Mouse (Mus musculus) layer of hippocampus, postnatal 14 days (tissue): ENCODE measurements at regions not wholly inside any gene's neighbourhood (a gene's known extent, or its start where the extent isn't known, plus 50 kb on each side); places are given as distances from the start of the nearest gene placed in this dataset.

Experiments
- DNase-seq, 2 experiments: peaks; one replicate each; pipeline ENCODE4 v3.0.0; 2021 to 2022; ENCODE audit warnings: low spot score in 2 of 2, mixed read lengths in 1 of 2

DNA sequence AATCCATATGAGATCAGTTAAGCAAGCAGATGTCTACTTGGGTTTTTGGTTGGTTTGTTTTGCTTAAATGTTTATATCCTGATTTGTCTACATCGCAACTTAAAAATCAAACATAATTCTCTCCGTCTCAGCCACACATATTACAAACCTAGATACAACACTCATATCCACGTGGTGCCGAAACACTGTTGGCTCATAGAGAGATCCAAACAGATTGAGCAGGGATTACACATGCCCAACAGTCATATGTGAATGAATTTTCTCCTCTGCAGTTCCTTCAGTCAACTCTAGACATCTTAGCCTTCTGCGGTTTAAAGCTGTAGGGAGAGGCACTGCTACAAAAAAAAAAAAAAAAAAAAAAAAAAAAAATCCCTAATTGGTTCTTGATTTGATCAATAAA is 64.4 kb upstream of the Clint1 start:
- no peak for DNase-seq

DNA sequence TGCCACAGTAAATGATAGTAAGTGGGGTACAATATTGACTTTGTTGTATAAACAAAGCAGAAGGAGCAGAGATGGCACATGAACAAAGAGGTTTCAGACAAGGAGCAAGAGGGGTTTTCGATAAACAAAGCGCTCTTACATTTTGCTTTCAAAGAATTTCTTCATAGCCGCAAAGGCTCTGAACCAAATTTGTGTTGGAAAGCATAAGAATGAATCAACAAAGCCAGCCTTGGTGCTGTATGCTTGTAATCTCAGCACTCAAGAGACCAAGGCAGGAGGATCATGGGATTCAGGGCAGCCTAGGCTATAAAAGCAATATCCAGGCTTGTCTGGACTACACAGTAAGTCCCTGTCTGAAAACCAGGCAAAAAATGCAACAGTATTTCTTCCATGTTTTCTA is 62.0 kb upstream of the Clint1 start:
- peak in 1 of 2 experiments; percentile 30 for DNase-seq

DNA sequence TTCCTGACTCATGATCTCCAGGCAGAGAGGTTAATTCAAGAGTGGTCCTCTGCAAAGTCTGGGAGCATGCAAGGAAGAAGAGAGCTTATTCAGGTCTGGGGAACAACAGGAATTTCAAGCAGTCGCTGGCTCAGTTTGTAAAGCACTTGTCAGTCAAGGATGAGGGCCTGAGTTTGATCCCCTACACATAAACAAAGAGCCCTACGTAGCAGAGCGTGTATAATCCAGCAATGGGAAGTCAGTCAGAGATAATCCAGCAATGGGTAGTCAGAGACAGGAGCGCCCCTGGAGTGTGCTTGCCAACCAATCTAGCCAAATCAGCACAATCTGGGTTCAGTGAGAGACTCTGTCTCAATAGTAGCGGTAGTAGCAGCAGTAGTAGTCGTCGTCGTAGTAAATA is 61.3 kb upstream of the Clint1 start:
- DNase-seq: no peak

DNA sequence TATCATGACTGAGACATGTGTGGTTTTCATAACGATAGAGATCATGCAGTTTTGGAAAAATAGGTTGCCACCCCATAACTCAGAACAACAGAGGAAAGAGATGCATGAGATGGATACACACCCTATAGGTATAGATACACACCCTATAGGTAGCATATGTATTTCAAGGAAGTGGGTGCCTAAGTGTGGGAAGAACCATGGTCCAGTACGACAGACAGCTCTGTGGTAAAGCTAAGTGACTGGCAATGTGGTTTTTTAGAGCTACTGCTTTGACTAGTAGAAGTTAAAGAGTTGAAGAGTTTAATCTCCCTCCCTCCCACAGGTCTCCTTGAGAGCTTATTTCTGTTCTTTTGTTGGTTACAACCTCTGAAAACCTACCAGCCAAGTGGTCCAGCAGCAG is 60.2 kb upstream of the Clint1 start:
- DNase-seq: no peak

DNA sequence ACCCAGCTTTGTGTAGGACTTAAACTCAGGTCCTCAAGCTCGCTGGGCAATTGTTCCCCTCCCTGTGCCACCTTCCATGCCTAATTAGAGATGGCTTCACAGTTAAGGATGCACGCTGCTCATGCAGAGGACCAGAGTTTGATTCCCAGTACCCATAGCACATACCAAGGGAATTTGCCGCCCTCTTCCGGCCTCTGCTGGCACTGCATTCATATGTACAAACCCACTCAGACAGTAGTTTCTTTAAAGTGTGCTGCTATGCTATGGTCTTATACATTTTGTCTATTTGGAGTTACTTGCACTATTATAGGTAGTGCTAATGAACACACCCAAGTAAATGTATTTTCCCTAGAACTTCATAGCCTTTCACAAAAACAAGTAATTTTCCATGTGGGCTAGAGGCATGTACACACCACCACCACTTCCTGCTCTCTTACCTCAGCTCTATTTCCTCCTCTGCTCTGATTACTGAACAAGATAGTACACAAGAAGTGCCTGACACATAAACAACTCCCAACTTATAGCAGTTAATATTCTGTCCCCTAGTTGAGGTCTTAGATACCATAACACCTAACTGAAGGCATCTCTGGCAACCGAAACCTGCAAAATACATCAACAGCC is 57.4 kb upstream of the Clint1 start:
- DNase-seq: no peak

DNA sequence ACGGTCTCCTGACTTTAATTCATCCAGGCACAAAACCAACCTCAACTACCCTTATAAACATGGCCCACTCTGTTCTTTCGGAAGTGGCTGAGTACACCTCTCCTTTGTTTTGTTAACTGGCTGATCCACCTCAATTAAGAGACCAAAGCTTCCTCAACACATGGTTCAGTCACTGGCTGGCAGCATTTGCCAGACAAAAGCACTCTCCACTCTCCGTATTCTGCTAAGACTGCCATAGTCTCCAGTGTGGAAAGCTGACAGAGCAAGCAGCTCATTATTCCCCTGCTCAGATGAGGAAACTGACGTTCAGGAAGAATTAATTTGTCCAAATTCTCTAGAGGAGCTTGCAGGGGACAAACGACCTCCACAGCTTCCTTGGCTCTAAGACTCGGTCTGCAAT is 56.5 kb upstream of the Clint1 start:
- no peak for DNase-seq

DNA sequence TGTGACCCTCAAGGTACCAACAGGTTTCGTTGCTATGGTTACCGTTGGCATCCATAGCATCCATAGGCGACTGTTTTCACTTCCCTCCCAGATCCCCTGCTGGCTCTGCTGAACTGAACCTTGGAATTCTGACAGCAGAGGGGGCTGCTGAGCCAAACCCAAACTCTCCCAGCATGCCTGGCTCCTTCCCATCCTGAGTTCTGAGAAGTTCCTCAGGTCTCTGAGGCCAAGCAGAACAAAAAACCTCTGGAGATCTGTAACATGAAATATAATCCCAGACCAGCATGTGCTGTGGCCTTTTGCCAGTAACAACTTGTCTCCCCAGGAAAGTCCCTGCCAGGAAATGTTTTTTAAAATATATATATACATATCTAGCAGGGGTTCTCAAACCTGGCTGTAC is 56.1 kb upstream of the Clint1 start:
- peak; percentile 26 to 39 for DNase-seq

DNA sequence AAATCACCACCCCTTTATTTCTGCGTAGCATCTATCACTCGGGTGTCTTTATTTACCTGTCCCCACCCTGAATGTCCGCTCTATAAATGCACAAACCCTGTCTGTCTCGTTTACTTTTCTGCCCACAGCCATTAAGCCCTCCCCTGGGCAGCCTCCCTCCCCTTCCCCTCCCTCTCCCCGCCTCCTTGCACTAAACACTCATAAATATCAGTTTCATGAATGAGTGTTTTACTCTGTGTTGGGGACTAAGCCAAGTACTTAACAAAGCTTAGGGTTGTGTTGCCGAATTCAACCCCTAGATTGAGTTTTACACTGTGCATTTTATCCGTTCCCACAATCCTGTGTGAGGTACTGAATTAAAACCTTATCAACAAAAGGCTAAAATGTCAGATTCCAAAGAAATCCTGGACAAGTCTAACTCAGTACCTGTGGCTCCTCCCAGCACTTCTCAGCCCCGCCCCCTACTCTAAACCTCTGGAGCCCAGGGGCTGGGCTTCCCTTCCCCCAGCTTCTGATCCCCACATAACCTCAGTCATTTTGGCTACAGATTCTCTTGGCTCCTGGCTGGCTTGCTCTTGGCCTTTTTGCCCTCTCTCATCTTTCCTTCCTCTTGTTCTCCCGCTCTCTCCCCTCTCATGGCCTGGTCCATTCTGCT is 52.0 kb upstream of the Clint1 start:
- DNase-seq: no peak
